Mouse (Mus musculus) stomach, postnatal 0 days (tissue): ENCODE data around the gene Pcnx3. TPM values are rescaled to one million over a fixed set of nuclear protein-coding genes. Genes with fewer than 3 reads are reported as not detected.

Experiments used
- ATAC-seq: fragments of 200-750 bp; cut with Nextera tagmentation; 2 replicates; pipeline ENCODE4 v1.8.0; 2017; ENCODE audit not compliant: low FRiP score, low TSS enrichment
- DNase-seq: peaks from one replicate; pipeline ENCODE4 v3.0.0-alpha.2; 2016; ENCODE audit warnings: low spot score
- H3K27ac ChIP-seq: fragments of 300-500 bp; sonication (generic); replicated peaks from 2 replicates; pipeline ENCODE4 v1.5.1; 2014; ENCODE audit warnings: mild to moderate bottlenecking, control low read depth
- H3K27me3 ChIP-seq: fragments of 300-500 bp; sonication (generic); 2 replicates; pipeline ENCODE4 v1.6.1; 2014; ENCODE audit warnings: low read length; ENCODE audit not compliant: control insufficient read depth, insufficient read depth
- H3K36me3 ChIP-seq: fragments of 300-500 bp; sonication (generic); 2 replicates; pipeline ENCODE4 v1.6.1; 2014; ENCODE audit warnings: low read length, mixed read lengths; ENCODE audit not compliant: control insufficient read depth, insufficient read depth
- H3K4me1 ChIP-seq: fragments of 300-500 bp; sonication (generic); replicated peaks from 2 replicates; pipeline ENCODE4 v1.6.1; 2014; ENCODE audit warnings: antibody characterized with exemption; ENCODE audit not compliant: control insufficient read depth, insufficient read depth
- H3K4me2 ChIP-seq: fragments of 300-500 bp; sonication (generic); replicated peaks from 2 replicates; pipeline ENCODE4 v1.6.1; 2014; ENCODE audit warnings: low read depth, mild to moderate bottlenecking, control low read depth, moderate library complexity
- H3K4me3 ChIP-seq: fragments of 300-500 bp; sonication (generic); 2 replicates; pipeline ENCODE4 v1.5.1; 2014; ENCODE audit warnings: low read depth, low read length, control low read depth
- H3K9ac ChIP-seq: fragments of 300-500 bp; sonication (generic); 2 replicates; pipeline ENCODE4 v1.6.1; 2014; ENCODE audit warnings: mild to moderate bottlenecking, low read length, control low read depth, mixed read lengths
- H3K9me3 ChIP-seq: fragments of 300-500 bp; sonication (generic); 2 replicates; pipeline ENCODE4 v1.6.1; 2016; ENCODE audit warnings: low read length; ENCODE audit not compliant: control insufficient read depth
- CTCF ChIP-seq: IDR thresholded peaks from 2 replicates; pipeline ENCODE4 v1.5.1; 2016; ENCODE audit warnings: antibody characterized with exemption, low read depth, mild to moderate bottlenecking, moderate library complexity
- EP300 ChIP-seq: optimal IDR thresholded peaks from 2 replicates; pipeline ENCODE3; 2016; ENCODE audit warnings: antibody characterized with exemption
- WGBS: fragments of 180-500 bp; shearing (Covaris S2); extraction: QIAGEN DNeasy Blood & Tissue Kit; methylation state at CpG from one replicate; pipeline ENCODE4 v1.1.7; 2014; 5-methylcytosine and 5-hydroxymethylcytosine counted together
- microRNA-seq: library from miRNA; unstranded; fragments of <30 nt; microRNA quantifications from one replicate; pipeline ENCODE4, GENCODE M21; 2016
- polyA plus RNA-seq: library from polyadenylated mRNA; unstranded; fragments of >200 nt; fragmentation: Nextera tagmentation; extraction: Ambion mirVana; gene quantifications from 2 replicates; pipeline ENCODE4 v1.2.1, GENCODE M21; 2015

Pcnx3 gene
- polyA plus RNA-seq, 1 experiment from 2014 or later = 6.5 TPM

GRCm38 (mm10) chr19:5632120-5632519 lies 56.6 kb downstream of the Pcnx3 start:
- Histone ChIP-seq H3K4me2 (no peak overlapping the region), H3K4me1 (peaks cover 5% of the 10 kb centered on the region; the same call in 1 of the 2 replicates), H3K9ac (no peak overlapping the region), H3K4me3 (no peak overlapping the region), H3K36me3 (no peaks in the 10 kb centered on the region), H3K27me3 (no peaks in the 10 kb centered on the region), H3K9me3 (no peaks in the 10 kb centered on the region), H3K27ac (no peak overlapping the region)
- no peak for TF ChIP-seq CTCF
- TF ChIP-seq EP300 = no peak
- WGBS = 75% methylated on average over 9 of the region's 9 CpGs
- DNase-seq = no peak
- ATAC-seq = no peak

- Histone ChIP-seq H3K27ac (no peak overlapping the region), H3K36me3 (no peaks in the 10 kb centered on the region), H3K4me1 (no peaks in the 10 kb centered on the region), H3K4me3 (no peak overlapping the region), H3K9me3 (no peaks in the 10 kb centered on the region), H3K9ac (no peak overlapping the region), H3K27me3 (no peaks in the 10 kb centered on the region), H3K4me2 (no peak overlapping the region)
- no peak for ATAC-seq
- DNase-seq = no peak
- TF ChIP-seq CTCF = no peak
- no peak for TF ChIP-seq EP300
Measured at GRCm38 (mm10) chr19:5629907-5630306, 58.8 kb downstream of the Pcnx3 start.

- Histone ChIP-seq H3K27me3 (no peaks in the 10 kb centered on the region), H3K9me3 (no peaks in the 10 kb centered on the region), H3K9ac (no peak overlapping the region), H3K4me2 (no peak overlapping the region), H3K4me1 (no peaks in the 10 kb centered on the region), H3K36me3 (no peaks in the 10 kb centered on the region), H3K27ac (no peak overlapping the region), H3K4me3 (no peak overlapping the region)
- ATAC-seq = no peak
- no peak for DNase-seq
- TF ChIP-seq CTCF = no peak
- no peak for TF ChIP-seq EP300
- 88% methylated on average over 8 of the region's 8 CpGs for WGBS
Measured at GRCm38 (mm10) chr19:5625311-5625710, 63.4 kb downstream of the Pcnx3 start.

- H3K9ac ChIP-seq = no peak overlapping the region
- TF ChIP-seq CTCF (no peak), EP300 (no peak)
- no peaks in the 10 kb centered on the region for H3K9me3 ChIP-seq
- DNase-seq (no peak), ATAC-seq (no peak)
- 74% methylated on average over 5 of the region's 5 CpGs for WGBS
- H3K27me3 ChIP-seq = no peaks in the 10 kb centered on the region
- H3K36me3 ChIP-seq = no peaks in the 10 kb centered on the region
- H3K4me2 ChIP-seq = no peak overlapping the region
- H3K4me3 ChIP-seq = no peak overlapping the region
- H3K27ac ChIP-seq = no peak overlapping the region
- H3K4me1 ChIP-seq = no peaks in the 10 kb centered on the region
Measured at GRCm38 (mm10) chr19:5621884-5622283, 66.8 kb downstream of the Pcnx3 start.

GRCm38 (mm10) chr19:5620007-5620406 lies 68.7 kb downstream of the Pcnx3 start:
- no peak for ATAC-seq
- no peaks in the 10 kb centered on the region for H3K4me1 ChIP-seq
- H3K9ac ChIP-seq = no peak overlapping the region
- H3K4me3 ChIP-seq = no peak overlapping the region
- WGBS = 84% methylated on average over 4 of the region's 4 CpGs
- H3K36me3 ChIP-seq = no peaks in the 10 kb centered on the region
- no peak overlapping the region for H3K4me2 ChIP-seq
- no peaks in the 10 kb centered on the region for H3K9me3 ChIP-seq
- no peak overlapping the region for H3K27ac ChIP-seq
- H3K27me3 ChIP-seq = no peaks in the 10 kb centered on the region
- TF ChIP-seq CTCF = no peak
- no peak for TF ChIP-seq EP300
- DNase-seq = no peak

- no peaks in the 10 kb centered on the region for H3K9me3 ChIP-seq
- H3K4me1 ChIP-seq = no peaks in the 10 kb centered on the region
- no peaks in the 10 kb centered on the region for H3K27me3 ChIP-seq
- H3K27ac ChIP-seq = no peak overlapping the region
- H3K4me3 ChIP-seq = no peak overlapping the region
- no peak for ATAC-seq
- TF ChIP-seq CTCF (no peak), EP300 (no peak)
- no peak overlapping the region for H3K9ac ChIP-seq
- no peaks in the 10 kb centered on the region for H3K36me3 ChIP-seq
- no peak for DNase-seq
- no peak overlapping the region for H3K4me2 ChIP-seq
- WGBS = 51% methylated on average over 2 of the region's 2 CpGs
Measured at GRCm38 (mm10) chr19:5614953-5615352, 73.8 kb downstream of the Pcnx3 start.

Small RNAs within 50 kb of the gene (microRNA-seq; reads per million reads assigned to microRNA genes)
- gene Mir6987 = not detected

Other genes starting within 250 kb of the Pcnx3 start
- 0.16 and 0.33 TPM in 2 replicates for gene Fosl1, start 241.4 kb downstream of the Pcnx3 start, polyA plus RNA-seq
- gene Ccdc85b, start 231.0 kb downstream of the Pcnx3 start, polyA plus RNA-seq = 11.6 and 12.5 TPM in 2 replicates
- gene Fibp, start 228.3 kb downstream of the Pcnx3 start, polyA plus RNA-seq = 103 and 111 TPM in 2 replicates
- gene Ctsw, start 220.4 kb downstream of the Pcnx3 start, polyA plus RNA-seq = 0.29 and 0.50 TPM in 2 replicates
- 59.7 and 67.0 TPM in 2 replicates for gene Efemp2, start 215.0 kb downstream of the Pcnx3 start, polyA plus RNA-seq
- 18.4 and 18.5 TPM in 2 replicates for gene Mus81, start 200.5 kb downstream of the Pcnx3 start, polyA plus RNA-seq
- gene Cfl1, start 198.5 kb downstream of the Pcnx3 start, polyA plus RNA-seq = 1,281 and 1,389 TPM in 2 replicates
- not detected in 2 replicates for gene 1700020D05Rik, start 185.1 kb downstream of the Pcnx3 start, polyA plus RNA-seq
- gene Snx32, start 178.4 kb downstream of the Pcnx3 start, polyA plus RNA-seq = 2.8 and 3.8 TPM in 2 replicates
- 26.6 and 28.2 TPM in 2 replicates for gene Ovol1, start 128.3 kb downstream of the Pcnx3 start, polyA plus RNA-seq
- gene Ap5b1, start 120.9 kb downstream of the Pcnx3 start, polyA plus RNA-seq = 4.7 and 5.7 TPM in 2 replicates
- 57.3 and 64.7 TPM in 2 replicates for gene Rnaseh2c, start 87.0 kb downstream of the Pcnx3 start, polyA plus RNA-seq
- 31.8 and 37.9 TPM in 2 replicates for gene Kat5, start 78.7 kb downstream of the Pcnx3 start, polyA plus RNA-seq
- 28.7 and 35.2 TPM in 2 replicates for gene Rela, start 51.4 kb downstream of the Pcnx3 start, polyA plus RNA-seq
- 8.0 and 11.5 TPM in 2 replicates for gene Sipa1, start 25.2 kb downstream of the Pcnx3 start, polyA plus RNA-seq
- 14.0 and 16.5 TPM in 2 replicates for gene Map3k11, start 166 bp downstream of the Pcnx3 start, polyA plus RNA-seq
- gene Kcnk7, start 15.5 kb upstream of the Pcnx3 start, polyA plus RNA-seq = 8.4 and 9.5 TPM in 2 replicates
- 28.0 and 29.5 TPM in 2 replicates for gene Ehbp1l1, start 37.4 kb upstream of the Pcnx3 start, polyA plus RNA-seq
- gene Fam89b, start 40.7 kb upstream of the Pcnx3 start, polyA plus RNA-seq = 51.9 and 52.1 TPM in 2 replicates
- 15.7 and 26.9 TPM in 2 replicates for gene Ltbp3, start 52.0 kb upstream of the Pcnx3 start, polyA plus RNA-seq
- gene Scyl1, start 82.5 kb upstream of the Pcnx3 start, polyA plus RNA-seq = 38.1 and 40.9 TPM in 2 replicates
- 13.8 and 18.8 TPM in 2 replicates for gene Frmd8, start 186.4 kb upstream of the Pcnx3 start, polyA plus RNA-seq
- gene Slc25a45, start 188.9 kb upstream of the Pcnx3 start, polyA plus RNA-seq = 2.9 and 3.2 TPM in 2 replicates
- 0.77 and 1.0 TPM in 2 replicates for gene Tigd3, start 205.2 kb upstream of the Pcnx3 start, polyA plus RNA-seq
- gene Dpf2, start 224.1 kb upstream of the Pcnx3 start, polyA plus RNA-seq = 47.0 and 54.9 TPM in 2 replicates
- gene Cdc42ep2, start 235.9 kb upstream of the Pcnx3 start, polyA plus RNA-seq = 7.9 and 8.1 TPM in 2 replicates